Mouse (Mus musculus) cortical plate, adult 2 months (tissue): ENCODE measurements at regions not wholly inside any gene's neighbourhood (a gene's known extent, or its start where the extent isn't known, plus 50 kb on each side); places are given as distances from the start of the nearest gene placed in this dataset.

ENCODE experiments used
- H3K27ac ChIP-seq: fragments of 200-500 bp; 2 replicates; pipeline ENCODE4 v1.5.1; 2012; ENCODE audit warnings: low read length, control low read depth, inconsistent platforms; ENCODE audit not compliant: insufficient read depth
- H3K4me1 ChIP-seq: fragments of 200-500 bp; 2 replicates; pipeline ENCODE4 v1.6.1; 2011; ENCODE audit warnings: low read length; ENCODE audit not compliant: control insufficient read depth, insufficient read depth
- H3K4me3 ChIP-seq: fragments of 200-500 bp; 2 replicates; pipeline ENCODE4 v1.5.1; 2011; ENCODE audit warnings: mild to moderate bottlenecking, low read length, control low read depth; ENCODE audit not compliant: insufficient read depth
- CTCF ChIP-seq: fragments of 200-500 bp; IDR thresholded peaks from 2 replicates; pipeline ENCODE4 v1.5.1; 2011; ENCODE audit warnings: mild to moderate bottlenecking, control low read depth, low read length; ENCODE audit not compliant: insufficient read depth; ENCODE audit errors: extremely low read depth
- POLR2A ChIP-seq: fragments of 200-500 bp; IDR thresholded peaks from 2 replicates; pipeline ENCODE4 v1.6.1; 2011; ENCODE audit warnings: mild to moderate bottlenecking, low read length, control low read depth; ENCODE audit not compliant: insufficient read depth; ENCODE audit errors: extremely low read depth

DNA sequence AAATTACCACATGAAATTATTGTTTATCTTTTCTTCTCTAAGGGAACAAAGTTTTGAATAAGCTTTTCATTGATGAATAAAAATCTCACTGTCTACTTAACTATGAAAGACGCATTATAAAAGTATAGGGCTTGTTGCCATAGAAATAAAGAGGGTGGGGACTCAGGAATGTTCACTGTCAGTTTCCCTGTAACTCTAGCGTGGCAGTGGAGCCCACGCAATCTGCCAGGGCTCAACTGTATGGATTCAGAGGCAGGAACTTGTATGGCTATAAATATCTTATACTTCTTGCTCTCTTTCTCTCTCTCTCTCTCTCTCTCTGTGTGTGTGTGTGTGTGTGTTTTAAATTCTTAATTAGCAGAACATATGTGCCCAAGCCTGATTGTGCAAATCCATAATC, 276.2 kb upstream of the Runx1 start:
- no peak overlapping the region for H3K4me3 ChIP-seq
- H3K27ac ChIP-seq = no peak overlapping the region
- H3K4me1 ChIP-seq = no peaks in the 10 kb centered on the region
- TF ChIP-seq POLR2A (no peak), CTCF (no peak)

DNA sequence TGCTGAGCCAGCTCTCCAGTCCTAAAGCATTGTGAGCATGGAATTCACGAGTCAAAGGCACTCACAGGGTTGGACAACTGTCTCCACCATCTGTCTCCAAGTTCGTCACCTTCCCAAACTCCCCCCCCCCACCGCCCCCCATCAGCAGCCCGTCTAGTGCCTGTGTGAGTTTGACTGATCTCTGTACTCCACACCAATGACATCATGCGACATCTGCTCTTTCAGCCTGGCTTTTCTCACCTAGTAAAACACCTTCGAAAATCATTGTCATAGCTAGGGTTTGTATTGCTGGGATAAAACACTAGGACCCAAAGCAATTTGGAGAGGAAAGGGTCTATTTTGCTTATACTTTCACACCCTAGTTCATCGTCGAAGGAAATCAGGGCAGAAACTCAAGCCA, 272.1 kb upstream of the Runx1 start:
- Histone ChIP-seq H3K4me3 (no peak overlapping the region), H3K27ac (no peak overlapping the region), H3K4me1 (no peaks in the 10 kb centered on the region)
- no peak for TF ChIP-seq POLR2A
- no peak for TF ChIP-seq CTCF

DNA sequence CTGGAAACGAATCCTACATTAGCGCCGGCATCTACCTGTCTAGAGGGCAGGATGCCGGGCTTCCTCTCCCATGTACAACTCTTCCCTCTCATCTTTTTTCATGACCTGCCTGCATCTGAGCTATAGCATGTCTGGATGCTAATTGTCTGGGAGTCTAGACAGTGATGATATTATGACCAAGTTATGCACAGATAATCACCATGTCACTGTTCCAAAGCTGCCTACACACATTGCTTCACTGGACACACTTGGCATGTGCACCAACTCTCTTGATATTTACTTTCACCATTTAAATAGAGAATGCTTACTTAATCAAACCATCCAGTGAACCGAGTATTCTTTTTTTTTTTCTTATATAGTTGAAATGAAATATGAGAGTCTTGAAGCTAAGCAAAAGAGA, 270.2 kb upstream of the Runx1 start:
- H3K4me1 ChIP-seq = no peaks in the 10 kb centered on the region
- no peak overlapping the region for H3K27ac ChIP-seq
- TF ChIP-seq CTCF (no peak), POLR2A (no peak)
- H3K4me3 ChIP-seq = no peak overlapping the region

DNA sequence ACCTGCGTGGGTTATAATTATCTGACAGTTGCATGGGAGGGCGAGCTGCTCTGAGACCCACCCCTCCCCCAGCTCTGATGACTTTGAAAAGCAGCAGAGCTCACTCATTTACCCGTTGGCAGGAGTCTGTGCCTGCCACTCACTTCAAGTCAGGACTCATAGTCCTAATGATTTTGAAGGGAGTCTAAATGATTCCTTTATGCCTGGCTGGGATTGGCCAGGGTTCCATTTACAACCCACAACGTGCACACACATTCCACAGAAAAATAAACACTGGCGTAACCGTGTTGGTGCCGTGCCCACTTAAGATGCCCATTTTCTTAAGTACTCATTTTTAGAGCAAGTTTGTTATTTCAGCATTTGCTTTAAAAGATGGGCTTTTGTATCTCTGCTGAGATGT, 266.8 kb upstream of the Runx1 start:
- Histone ChIP-seq H3K4me1 (no peaks in the 10 kb centered on the region), H3K27ac (no peak overlapping the region), H3K4me3 (no peak overlapping the region)
- no peak for TF ChIP-seq CTCF
- no peak for TF ChIP-seq POLR2A

DNA sequence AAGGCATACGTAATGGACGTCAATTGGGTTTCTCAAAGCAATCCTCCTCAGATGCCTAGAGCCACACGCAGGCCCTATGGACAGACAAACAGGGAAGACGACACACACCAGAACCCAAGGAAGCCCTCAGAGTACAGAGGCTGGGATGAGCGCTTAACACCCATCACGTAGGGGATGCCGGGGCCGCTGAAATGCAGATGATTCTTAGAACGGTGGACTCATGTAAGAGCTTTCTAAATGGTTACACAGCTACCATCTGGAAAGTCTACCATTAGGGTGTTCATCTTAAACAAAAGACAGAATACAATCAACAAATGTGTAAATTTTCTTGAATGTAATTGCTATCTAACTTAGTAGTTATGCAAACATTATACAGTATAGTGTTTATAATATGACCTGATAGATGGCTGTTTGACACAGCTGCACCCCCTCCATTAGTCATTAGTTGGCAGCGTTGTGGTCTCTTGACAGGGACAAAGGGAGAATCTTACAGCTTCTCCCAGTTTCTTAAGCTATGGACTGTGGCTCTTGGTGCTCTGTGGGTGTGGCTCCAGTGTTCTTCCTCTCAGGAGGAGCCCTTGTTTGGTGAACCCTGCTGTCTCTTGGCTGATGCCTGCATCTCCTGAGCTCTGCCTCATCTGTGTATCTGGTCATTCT, 259.4 kb upstream of the Runx1 start:
- TF ChIP-seq CTCF (no peak), POLR2A (no peak)
- Histone ChIP-seq H3K27ac (no peak overlapping the region), H3K4me1 (no peaks in the 10 kb centered on the region), H3K4me3 (no peak overlapping the region)

GRCm38 (mm10) chr16:93083756-93084155, 257.8 kb upstream of the Runx1 start:
- no peak overlapping the region for H3K27ac ChIP-seq
- H3K4me1 ChIP-seq = no peaks in the 10 kb centered on the region
- TF ChIP-seq POLR2A = no peak
- TF ChIP-seq CTCF = no peak
- H3K4me3 ChIP-seq = no peak overlapping the region

- no peaks in the 10 kb centered on the region for H3K4me1 ChIP-seq
- no peak overlapping the region for H3K4me3 ChIP-seq
- no peak overlapping the region for H3K27ac ChIP-seq
- TF ChIP-seq POLR2A (no peak), CTCF (no peak)
These were observed 257.2 kb upstream of the Runx1 start for GRCm38 (mm10) chr16:93083142-93083541.

DNA sequence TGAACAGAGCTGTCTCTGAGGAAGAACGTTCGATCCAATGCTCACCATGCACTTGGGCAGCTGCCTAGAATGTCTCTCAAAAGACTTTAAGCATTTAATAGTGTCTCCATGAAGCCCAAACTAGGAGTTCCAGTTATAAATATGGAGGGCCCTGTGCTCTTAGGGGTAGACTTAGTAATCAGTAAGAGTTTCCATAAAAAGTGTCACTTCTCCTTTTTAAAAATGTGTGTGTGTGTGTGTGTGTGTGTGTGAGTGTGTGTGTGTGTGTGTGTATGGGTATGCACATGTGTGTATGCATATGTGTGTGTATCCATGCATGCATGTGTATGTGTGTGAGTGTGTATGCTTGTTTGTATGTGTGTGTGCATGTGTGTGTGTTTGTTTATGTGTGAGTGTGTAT, 255.6 kb upstream of the Runx1 start:
- no peak for TF ChIP-seq POLR2A
- TF ChIP-seq CTCF = no peak
- Histone ChIP-seq H3K4me3 (no peak overlapping the region), H3K4me1 (no peaks in the 10 kb centered on the region), H3K27ac (no peak overlapping the region)

DNA sequence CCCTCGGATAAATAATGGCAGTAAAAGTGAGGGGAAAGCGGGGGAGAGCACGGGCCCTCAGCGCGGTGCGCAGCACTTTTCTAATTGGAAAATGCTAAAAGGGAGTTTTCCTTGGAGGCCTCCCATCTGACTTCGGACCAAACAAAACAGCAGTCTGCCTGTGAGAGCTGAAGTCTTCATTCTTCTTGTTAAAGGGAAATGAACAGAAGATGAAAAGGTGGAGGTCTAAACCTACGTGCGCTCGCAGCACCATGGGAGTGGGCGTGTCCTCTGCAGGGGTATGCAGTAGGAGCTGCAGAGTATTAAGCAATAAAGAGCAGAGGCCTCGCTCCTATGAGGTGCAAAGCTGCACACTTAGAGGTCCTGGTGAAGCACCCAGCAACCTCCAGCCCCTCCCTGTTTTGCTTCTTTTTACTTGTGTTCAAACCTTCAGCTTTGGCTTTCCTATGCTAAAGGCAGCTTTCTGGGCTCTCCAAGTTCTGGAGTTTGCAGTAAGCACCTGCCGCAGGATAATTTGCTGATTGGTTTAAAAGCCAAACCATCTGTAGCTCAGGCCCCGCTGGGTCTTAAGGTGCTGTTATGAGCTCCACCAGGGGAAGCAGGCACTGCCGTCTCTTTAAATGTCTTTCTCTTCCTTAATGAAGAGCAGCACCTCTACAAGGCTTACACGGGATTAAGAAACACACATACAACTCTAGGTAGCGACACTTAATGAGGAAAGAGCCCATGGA, 253.9 kb upstream of the Runx1 start:
- no peak for TF ChIP-seq CTCF
- no peak for TF ChIP-seq POLR2A
- Histone ChIP-seq H3K27ac (no peak overlapping the region), H3K4me3 (no peak overlapping the region), H3K4me1 (no peaks in the 10 kb centered on the region)

GRCm38 (mm10) chr16:93078909-93079308, 253.0 kb upstream of the Runx1 start:
- TF ChIP-seq POLR2A = no peak
- no peak for TF ChIP-seq CTCF
- Histone ChIP-seq H3K27ac (no peak overlapping the region), H3K4me3 (no peak overlapping the region), H3K4me1 (no peaks in the 10 kb centered on the region)

DNA sequence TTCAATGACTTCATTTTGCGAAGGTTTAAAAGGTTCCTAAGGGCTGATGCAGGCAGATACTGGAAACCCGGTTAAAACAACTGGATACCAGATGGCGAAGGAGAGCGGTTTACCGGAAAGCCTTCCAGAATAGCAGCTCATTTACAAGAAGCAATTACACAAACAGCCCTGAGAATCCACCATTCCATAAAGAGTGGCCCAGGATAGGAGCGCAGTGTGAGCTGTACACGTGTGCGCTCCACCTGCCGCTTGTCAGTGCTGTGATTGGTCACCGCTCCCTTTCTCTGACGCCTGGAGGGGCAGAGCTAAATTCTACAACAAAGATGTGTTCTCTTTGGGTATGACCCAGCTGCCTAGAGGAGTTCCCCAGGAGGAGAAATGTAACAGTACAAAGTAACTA, 249.5 kb upstream of the Runx1 start:
- Histone ChIP-seq H3K27ac (no peak overlapping the region), H3K4me1 (no peaks in the 10 kb centered on the region), H3K4me3 (no peak overlapping the region)
- no peak for TF ChIP-seq POLR2A
- no peak for TF ChIP-seq CTCF
